Mouse (Mus musculus): ENCODE data around the gene Nedd4. TPM values are rescaled to one million over a fixed set of nuclear protein-coding genes. Genes with fewer than 3 reads are reported as not detected.

Gene Nedd4
- polyA plus RNA-seq, 1 experiment from 2014 or later = 415 TPM

GRCm38 (mm10) chr9:72669383-72669782 lies 7.2 kb downstream of the Nedd4 start:
- Histone ChIP-seq H3K9ac (replicated peaks; ENCODE audit: low read depth, low read length) (no peak overlapping the region), H3K4me1 (replicated peaks; ENCODE audit: control insufficient read depth, insufficient read depth, low read length) (peaks cover 31% of the 10 kb centered on the region), H3K27me3 (replicated peaks; ENCODE audit: control insufficient read depth, insufficient read depth, low read length) (no peaks in the 10 kb centered on the region), H3K27ac (ENCODE audit: low read length) (no peak overlapping the region), H3K4me2 (ENCODE audit: low read length) (no peak overlapping the region), H3K36me3 (ENCODE audit: control insufficient read depth, insufficient read depth) (peaks cover 20% of the 10 kb centered on the region), H3K4me3 (replicated peaks; ENCODE audit: low read length) (no peak overlapping the region), H3K9me3 (ENCODE audit: control insufficient read depth, low read length) (no peaks in the 10 kb centered on the region)
- 70% methylated on average over 7 of the region's 7 CpGs for WGBS
- no peak for ATAC-seq

DNA sequence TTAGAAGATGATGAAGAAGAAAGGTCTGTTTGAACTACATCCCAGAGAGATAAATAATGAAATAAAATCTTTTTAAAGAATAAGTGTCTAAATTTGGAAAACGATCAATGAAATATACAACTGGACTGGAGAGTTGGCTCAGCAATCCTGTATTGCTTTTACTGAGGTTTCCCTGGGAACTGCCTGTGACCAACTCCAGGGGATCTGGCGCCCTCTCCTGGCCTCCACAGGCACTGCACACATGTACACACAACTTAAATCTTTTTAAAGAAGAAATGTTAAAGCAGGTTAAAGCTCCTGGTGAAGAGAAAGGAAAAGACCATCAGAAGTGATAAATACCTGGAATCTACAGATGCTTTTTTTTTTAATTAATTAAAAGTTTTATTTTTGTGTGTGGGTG lies 10.2 kb downstream of the Nedd4 start:
- peaks cover 12% of the 10 kb centered on the region for H3K4me1 ChIP-seq (replicated peaks; ENCODE audit: control insufficient read depth, insufficient read depth, low read length)
- no peak overlapping the region for H3K4me3 ChIP-seq (replicated peaks; ENCODE audit: low read length)
- no peaks in the 10 kb centered on the region for H3K27me3 ChIP-seq (replicated peaks; ENCODE audit: control insufficient read depth, insufficient read depth, low read length)
- 24% methylated on average over 2 of the region's 2 CpGs for WGBS
- H3K9me3 ChIP-seq (ENCODE audit: control insufficient read depth, low read length) = no peaks in the 10 kb centered on the region
- H3K27ac ChIP-seq (ENCODE audit: low read length) = no peak overlapping the region
- H3K4me2 ChIP-seq (ENCODE audit: low read length) = no peak overlapping the region
- ATAC-seq = 0 out of 2 replicates have a peak, but pooled peaks have one; percentile 56
- peaks cover 43% of the 10 kb centered on the region for H3K36me3 ChIP-seq (ENCODE audit: control insufficient read depth, insufficient read depth)
- no peak overlapping the region for H3K9ac ChIP-seq (replicated peaks; ENCODE audit: low read depth, low read length)

GRCm38 (mm10) chr9:72674957-72675744 lies 13.0 kb downstream of the Nedd4 start:
- no peaks in the 10 kb centered on the region for H3K27me3 ChIP-seq (replicated peaks; ENCODE audit: control insufficient read depth, insufficient read depth, low read length)
- H3K4me2 ChIP-seq (ENCODE audit: low read length) = no peak overlapping the region
- H3K9ac ChIP-seq (replicated peaks; ENCODE audit: low read depth, low read length) = no peak overlapping the region
- WGBS = 91% methylated on average over 6 of the region's 6 CpGs
- no peak overlapping the region for H3K4me3 ChIP-seq (replicated peaks; ENCODE audit: low read length)
- no peak for ATAC-seq
- H3K9me3 ChIP-seq (ENCODE audit: control insufficient read depth, low read length) = no peaks in the 10 kb centered on the region
- H3K4me1 ChIP-seq (replicated peaks; ENCODE audit: control insufficient read depth, insufficient read depth, low read length) = peaks cover 2% of the 10 kb centered on the region; the same call in 1 of the 2 replicates
- H3K27ac ChIP-seq (ENCODE audit: low read length) = no peak overlapping the region
- peaks cover 47% of the 10 kb centered on the region for H3K36me3 ChIP-seq (ENCODE audit: control insufficient read depth, insufficient read depth)

- Histone ChIP-seq H3K27ac (ENCODE audit: low read length) (no peak overlapping the region), H3K4me2 (ENCODE audit: low read length) (no peak overlapping the region), H3K9me3 (ENCODE audit: control insufficient read depth, low read length) (no peaks in the 10 kb centered on the region), H3K36me3 (ENCODE audit: control insufficient read depth, insufficient read depth) (peaks cover 44% of the 10 kb centered on the region), H3K4me1 (replicated peaks; ENCODE audit: control insufficient read depth, insufficient read depth, low read length) (no peaks in the 10 kb centered on the region), H3K4me3 (replicated peaks; ENCODE audit: low read length) (no peak overlapping the region), H3K9ac (replicated peaks; ENCODE audit: low read depth, low read length) (no peak overlapping the region), H3K27me3 (replicated peaks; ENCODE audit: control insufficient read depth, insufficient read depth, low read length) (no peaks in the 10 kb centered on the region)
- no peak for ATAC-seq
- 84% methylated on average over 3 of the region's 3 CpGs for WGBS
Measured at GRCm38 (mm10) chr9:72675745-72676200, 13.6 kb downstream of the Nedd4 start.

DNA sequence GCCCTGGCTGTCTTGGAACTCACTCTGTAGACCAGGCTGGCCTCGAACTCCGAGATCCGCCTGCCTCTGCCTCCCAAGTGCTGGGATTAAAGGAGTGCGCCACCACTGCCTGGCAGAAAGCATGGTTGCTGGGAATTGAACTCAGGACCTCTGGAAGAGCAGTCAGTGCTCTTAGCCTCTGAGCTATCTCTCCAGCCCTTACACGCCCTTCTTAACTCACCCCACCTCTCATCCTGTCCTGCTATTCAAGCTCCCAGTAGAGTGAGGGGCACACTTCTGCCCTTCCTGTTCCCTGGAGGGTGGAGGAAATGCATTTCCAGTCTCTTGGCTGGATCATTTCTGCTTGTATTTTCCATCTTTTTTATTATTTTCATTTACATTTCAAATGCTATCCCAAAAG lies 15.5 kb downstream of the Nedd4 start:
- 92% methylated on average over 5 of the region's 5 CpGs for WGBS
- ATAC-seq = no peak
- Histone ChIP-seq H3K9me3 (ENCODE audit: control insufficient read depth, low read length) (no peaks in the 10 kb centered on the region), H3K4me1 (replicated peaks; ENCODE audit: control insufficient read depth, insufficient read depth, low read length) (no peaks in the 10 kb centered on the region), H3K36me3 (ENCODE audit: control insufficient read depth, insufficient read depth) (peaks cover 44% of the 10 kb centered on the region), H3K27me3 (replicated peaks; ENCODE audit: control insufficient read depth, insufficient read depth, low read length) (no peaks in the 10 kb centered on the region), H3K4me2 (ENCODE audit: low read length) (no peak overlapping the region), H3K9ac (replicated peaks; ENCODE audit: low read depth, low read length) (no peak overlapping the region), H3K4me3 (replicated peaks; ENCODE audit: low read length) (no peak overlapping the region), H3K27ac (ENCODE audit: low read length) (no peak overlapping the region)

DNA sequence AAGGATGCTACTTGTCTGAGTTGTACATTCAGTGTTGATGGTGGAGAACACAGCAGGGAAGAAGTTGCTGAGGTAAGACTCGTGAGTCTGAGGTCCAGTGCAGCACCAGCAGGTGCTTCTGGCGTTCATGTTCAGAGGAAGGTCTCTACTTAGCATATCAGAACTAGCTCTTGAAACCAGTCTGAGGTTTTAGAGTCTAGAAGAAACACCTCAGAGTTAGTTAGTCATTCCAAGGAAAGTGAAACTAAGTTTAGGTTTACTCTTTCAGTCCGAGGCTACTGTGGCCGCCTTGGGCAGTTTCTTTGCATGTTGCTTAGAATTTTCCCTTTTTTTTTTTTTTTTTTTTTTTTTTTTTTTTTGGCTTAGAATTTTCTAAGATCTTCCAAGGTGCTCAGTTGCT lies 16.6 kb downstream of the Nedd4 start:
- whole genome bisulfite sequencing = 76% methylated on average over 4 of the region's 4 CpGs
- Histone ChIP-seq H3K4me2 (ENCODE audit: low read length) (no peak overlapping the region), H3K9me3 (ENCODE audit: control insufficient read depth, low read length) (no peaks in the 10 kb centered on the region), H3K9ac (replicated peaks; ENCODE audit: low read depth, low read length) (no peak overlapping the region), H3K27me3 (replicated peaks; ENCODE audit: control insufficient read depth, insufficient read depth, low read length) (no peaks in the 10 kb centered on the region), H3K27ac (ENCODE audit: low read length) (no peak overlapping the region), H3K4me1 (replicated peaks; ENCODE audit: control insufficient read depth, insufficient read depth, low read length) (no peaks in the 10 kb centered on the region), H3K4me3 (replicated peaks; ENCODE audit: low read length) (no peak overlapping the region), H3K36me3 (ENCODE audit: control insufficient read depth, insufficient read depth) (peaks cover 41% of the 10 kb centered on the region)
- ATAC-seq = no peak

DNA sequence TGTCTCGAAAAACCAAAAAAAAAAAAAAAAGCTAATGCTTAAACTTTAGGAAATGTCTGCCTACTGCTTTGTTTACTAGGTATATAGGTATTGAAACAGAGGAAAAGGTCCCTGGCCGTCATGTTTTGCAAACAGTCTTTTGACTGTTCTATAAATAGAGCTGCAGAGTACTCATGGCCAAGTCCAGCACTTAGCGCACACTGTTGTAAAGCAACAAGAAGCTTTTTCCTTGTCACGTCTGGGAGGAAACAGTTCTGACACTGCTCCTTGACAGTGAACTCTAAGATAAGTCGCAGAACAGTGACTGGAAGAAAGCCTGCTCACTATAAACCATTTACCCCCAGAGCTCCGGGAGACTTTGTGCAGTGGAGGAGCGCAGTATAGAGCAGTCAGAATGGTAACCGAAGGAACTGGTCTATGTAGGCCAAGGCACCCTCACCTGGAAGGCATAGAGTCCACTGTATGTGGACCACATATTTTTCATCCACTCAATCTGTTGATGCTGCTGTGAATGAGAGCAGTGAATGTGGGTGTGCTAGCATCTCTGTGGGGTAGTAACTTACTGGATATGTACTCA lies 19.6 kb downstream of the Nedd4 start:
- Histone ChIP-seq H3K27me3 (replicated peaks; ENCODE audit: control insufficient read depth, insufficient read depth, low read length) (no peaks in the 10 kb centered on the region), H3K36me3 (ENCODE audit: control insufficient read depth, insufficient read depth) (peaks cover 30% of the 10 kb centered on the region), H3K27ac (ENCODE audit: low read length) (no peak overlapping the region), H3K4me3 (replicated peaks; ENCODE audit: low read length) (no peak overlapping the region), H3K9ac (replicated peaks; ENCODE audit: low read depth, low read length) (no peak overlapping the region), H3K4me2 (ENCODE audit: low read length) (no peak overlapping the region), H3K9me3 (ENCODE audit: control insufficient read depth, low read length) (no peaks in the 10 kb centered on the region), H3K4me1 (replicated peaks; ENCODE audit: control insufficient read depth, insufficient read depth, low read length) (no peaks in the 10 kb centered on the region)
- WGBS = 90% methylated on average over 8 of the region's 8 CpGs
- ATAC-seq = no peak

- H3K27me3 ChIP-seq (replicated peaks; ENCODE audit: control insufficient read depth, insufficient read depth, low read length) = no peaks in the 10 kb centered on the region
- ATAC-seq = no peak
- WGBS = 81% methylated on average over 1 of the region's 1 CpGs
- no peak overlapping the region for H3K9ac ChIP-seq (replicated peaks; ENCODE audit: low read depth, low read length)
- no peak overlapping the region for H3K4me3 ChIP-seq (replicated peaks; ENCODE audit: low read length)
- no peaks in the 10 kb centered on the region for H3K9me3 ChIP-seq (ENCODE audit: control insufficient read depth, low read length)
- H3K4me1 ChIP-seq (replicated peaks; ENCODE audit: control insufficient read depth, insufficient read depth, low read length) = no peaks in the 10 kb centered on the region
- H3K36me3 ChIP-seq (ENCODE audit: control insufficient read depth, insufficient read depth) = peaks cover 38% of the 10 kb centered on the region
- no peak overlapping the region for H3K4me2 ChIP-seq (ENCODE audit: low read length)
- H3K27ac ChIP-seq (ENCODE audit: low read length) = no peak overlapping the region
Measured at GRCm38 (mm10) chr9:72683268-72683667, 21.1 kb downstream of the Nedd4 start.

GRCm38 (mm10) chr9:72685231-72685630 lies 23.1 kb downstream of the Nedd4 start:
- no peak overlapping the region for H3K4me2 ChIP-seq (ENCODE audit: low read length)
- H3K27me3 ChIP-seq (replicated peaks; ENCODE audit: control insufficient read depth, insufficient read depth, low read length) = no peaks in the 10 kb centered on the region
- no peak for ATAC-seq
- H3K9ac ChIP-seq (replicated peaks; ENCODE audit: low read depth, low read length) = no peak overlapping the region
- H3K9me3 ChIP-seq (ENCODE audit: control insufficient read depth, low read length) = no peaks in the 10 kb centered on the region
- no peak overlapping the region for H3K4me3 ChIP-seq (replicated peaks; ENCODE audit: low read length)
- 89% methylated on average over 4 of the region's 4 CpGs for WGBS
- no peaks in the 10 kb centered on the region for H3K4me1 ChIP-seq (replicated peaks; ENCODE audit: control insufficient read depth, insufficient read depth, low read length)
- no peak overlapping the region for H3K27ac ChIP-seq (ENCODE audit: low read length)
- peaks cover 49% of the 10 kb centered on the region for H3K36me3 ChIP-seq (ENCODE audit: control insufficient read depth, insufficient read depth)
